Mouse (Mus musculus): ENCODE results near the gene Tmcc1.

Tmcc1 gene

DNA sequence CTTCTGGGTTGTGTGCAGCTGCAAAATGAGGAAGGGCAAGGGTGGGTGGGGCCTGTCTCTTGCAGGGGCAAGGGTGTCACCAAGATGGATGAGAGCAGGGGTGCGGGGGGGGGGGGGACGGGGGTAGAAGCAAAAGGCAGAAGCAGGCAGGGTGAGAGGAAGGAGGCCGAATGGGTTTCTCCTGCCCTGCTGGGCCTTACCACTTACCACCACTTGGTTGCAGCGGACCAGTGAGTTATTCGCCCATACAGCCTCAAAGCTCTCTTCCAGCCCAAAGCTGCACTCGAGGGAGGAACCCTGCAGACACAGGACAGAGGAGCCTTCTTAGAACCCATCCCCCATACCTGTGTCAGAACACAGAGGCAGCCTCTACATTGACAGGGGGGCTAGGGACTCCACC, 223.3 kb downstream of the Tmcc1 start:
- DNase-seq (ENCODE audit: low read depth) = no peak

- no peak for DNase-seq (ENCODE audit: low read depth)
Measured at GRCm38 (mm10) chr6:115969103-115969502, 224.2 kb downstream of the Tmcc1 start.

DNA sequence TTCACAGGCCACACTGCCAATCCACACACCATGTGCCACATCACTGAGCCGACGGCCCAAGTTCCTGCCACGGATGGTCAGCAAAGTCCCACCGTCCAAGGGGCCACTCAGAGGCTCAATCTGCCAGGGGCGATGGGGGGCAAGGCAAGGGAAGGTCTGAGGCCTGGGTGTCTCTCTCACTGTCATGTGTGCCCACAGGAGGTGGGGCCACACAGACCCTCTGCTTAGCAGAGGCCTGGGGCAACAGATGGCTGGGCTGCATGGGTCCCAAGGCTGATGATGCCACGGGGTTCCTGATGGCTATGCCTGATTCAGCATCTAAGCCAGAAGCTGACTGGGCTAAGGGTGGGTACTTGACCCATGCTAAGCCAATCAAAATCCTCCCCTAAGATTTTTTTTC, 224.6 kb downstream of the Tmcc1 start:
- no peak for DNase-seq (ENCODE audit: low read depth)

All from naive thymus-derived CD4-positive, alpha-beta T cell, adult 2 months (primary cell).